9 mouse cellular contexts compared by ENCODE assay signal in genomic region chr9:119358058-119358429, GRCm38 (mm10). TPM values are rescaled to one million over a fixed set of nuclear protein-coding genes. Genes with fewer than 3 reads are reported as not detected.
DNase-seq lines count a peak whose midpoint lies in the region; ATAC-seq and TF ChIP-seq lines count a peak whose summit lies in the region.
"Had no signal": no experiment of that assay in that cellular context is flagged by ENCODE, and none has a peak within 500 bp of the region (broad histone marks: within the 10 kb centered on the region; RNA-seq: fewer than 3 reads in every experiment).

No protein-coding gene starts in this region.

- TF ChIP-seq POLR2A in small intestine, adult 2 months (IDR thresholded peaks at IDR 0.05; ENCODE audit: low read depth, low read length), result no peak

- DNase-seq in lung, postnatal 25 days (ENCODE audit: low spot score), result no peak
- no peak for DNase-seq in forebrain, postnatal 0 days
- peak; percentile 37 for DNase-seq in limb, embryonic 10.5 days (ENCODE audit: low spot score)
- DNase-seq in ovary, adult 18-20 months (ENCODE audit: low spot score), result no peak
- no peak for DNase-seq in cerebellum, postnatal 25 days
- no peak for DNase-seq in Muller cell, postnatal 12 days (ENCODE audit: inconsistent ontology term)

- no peak; the same call in 1 of the 2 replicates for ATAC-seq in lung, embryonic 15.5 days (ENCODE audit: borderline replicate concordance, extremely low read depth, low FRiP score, low TSS enrichment)
- ATAC-seq in forebrain, postnatal 0 days, result 0 out of 2 replicates have a peak, but pooled peaks have one; percentile 3

- H3K9me3 ChIP-seq in lung, embryonic 15.5 days, result no peaks in the 10 kb centered on the region
- H3K9me3 ChIP-seq in forebrain, postnatal 0 days (ENCODE audit: low read length), result no peaks in the 10 kb centered on the region
- H3K9me3 ChIP-seq in limb, embryonic 10.5 days (replicated peaks), result no peaks in the 10 kb centered on the region

- 0 out of 2 replicates have a peak, but pooled peaks cover 6% of the 10 kb centered on the region for H3K4me1 ChIP-seq in lung, embryonic 15.5 days
- no peaks in the 10 kb centered on the region for H3K4me1 ChIP-seq in forebrain, postnatal 0 days (ENCODE audit: insufficient read depth)
- peaks cover 13% of the 10 kb centered on the region; the same call in 1 of the 2 replicates for H3K4me1 ChIP-seq in limb, embryonic 10.5 days
- H3K4me1 ChIP-seq in small intestine, adult 2 months (ENCODE audit: control insufficient read depth, insufficient read depth, insufficient read length, low read length), result peaks cover 5% of the 10 kb centered on the region; the same call in 1 of the 2 replicates

- peak overlapping the region; percentile 68; the same call in 1 of the 2 replicates for H3K9ac ChIP-seq in lung, embryonic 15.5 days
- H3K9ac ChIP-seq in forebrain, postnatal 0 days, result no peak overlapping the region

- no peak overlapping the region for H3K27ac ChIP-seq in lung, embryonic 15.5 days
- no peak overlapping the region for H3K27ac ChIP-seq in forebrain, postnatal 0 days (ENCODE audit: low read depth, low read length)
- 0 out of 2 replicates have a peak overlapping the region, but pooled peaks have one; percentile 87 for H3K27ac ChIP-seq in limb, embryonic 10.5 days
- no peak overlapping the region for H3K27ac ChIP-seq in small intestine, adult 2 months (ENCODE audit: insufficient read depth, low read depth, low read length)

- H3K36me3 ChIP-seq in lung, embryonic 15.5 days, result no peaks in the 10 kb centered on the region
- H3K36me3 ChIP-seq in forebrain, postnatal 0 days (ENCODE audit: insufficient read depth), result no peaks in the 10 kb centered on the region
- peaks cover 24% of the 10 kb centered on the region for H3K36me3 ChIP-seq in limb, embryonic 10.5 days
- no peaks in the 10 kb centered on the region for H3K36me3 ChIP-seq in small intestine, adult 2 months (ENCODE audit: control insufficient read depth, insufficient read depth, low read length)

- 31% methylated on average over 9 of the region's 9 CpGs for WGBS in lung, embryonic 15.5 days
- WGBS in forebrain, postnatal 0 days, result 28% methylated on average over 9 of the region's 9 CpGs
- 48% methylated on average over 9 of the region's 9 CpGs for WGBS in limb, embryonic 10.5 days
- WGBS in small intestine, adult 2 months, result 16% methylated on average over 9 of the region's 9 CpGs

- peak overlapping the region; percentile 97 for H3K4me2 ChIP-seq in lung, embryonic 15.5 days
- H3K4me2 ChIP-seq in forebrain, postnatal 0 days (ENCODE audit: low read depth), result peak overlapping the region; percentile 88

- no peak for TF ChIP-seq CTCF in forebrain, postnatal 0 days (IDR thresholded peaks at IDR 0.05; ENCODE audit: low read depth)
- TF ChIP-seq CTCF in small intestine, adult 2 months (IDR thresholded peaks at IDR 0.05; ENCODE audit: extremely low read depth, insufficient read length, insufficient replicate concordance, low read depth, low read length), result no peak

- peak overlapping the region; percentile 71 for H3K4me3 ChIP-seq in lung, embryonic 15.5 days
- peak overlapping the region; percentile 53 for H3K4me3 ChIP-seq in forebrain, postnatal 0 days (ENCODE audit: low read depth, low read length)
- H3K4me3 ChIP-seq in limb, embryonic 10.5 days, result peak overlapping the region; percentile 87
- peak overlapping the region; percentile 78 for H3K4me3 ChIP-seq in small intestine, adult 2 months (ENCODE audit: low read depth, low read length)

- H3K27me3 ChIP-seq in lung, embryonic 15.5 days, result no peaks in the 10 kb centered on the region
- H3K27me3 ChIP-seq in forebrain, postnatal 0 days (ENCODE audit: insufficient read depth, low read length), result no peaks in the 10 kb centered on the region
- H3K27me3 ChIP-seq in limb, embryonic 10.5 days (ENCODE audit: low read depth, poor library complexity, severe bottlenecking), result no peaks in the 10 kb centered on the region
- no peaks in the 10 kb centered on the region for H3K27me3 ChIP-seq in small intestine, adult 2 months (ENCODE audit: control insufficient read depth, insufficient read depth, low read length)

RNA-seq across cellular contexts. Expression of gene Xylb, which starts 0.9 kb away (rescaled TPM):
- 4.3 and 4.9 TPM in 2 replicates for polyA plus RNA-seq in lung, embryonic 15.5 days (2015; fragmentation: Nextera tagmentation; extraction: Ambion mirVana)
- 5.0 and 9.0 TPM in 2 replicates for total RNA-seq in forebrain, postnatal 0 days (2014; rRNA removed)
- polyA plus RNA-seq in forebrain, postnatal 0 days (2015; fragmentation: Nextera tagmentation; extraction: Ambion mirVana), result 2.6 and 3.7 TPM in 2 replicates
- polyA plus RNA-seq in limb, embryonic 10.5 days (2016; fragmentation: Nextera tagmentation; extraction: Ambion mirVana), result 11.4 and 12.8 TPM in 2 replicates
- polyA plus RNA-seq in small intestine, adult 2 months (2012; rRNA removed), result 8.0 and 8.9 TPM in 2 replicates

RNA-seq across cellular contexts. Expression of gene Slc22a14, which starts 7.3 kb away (rescaled TPM):
- 0.10 TPM in 1 of 2 replicates, not detected in the other for polyA plus RNA-seq in lung, embryonic 15.5 days (2015; fragmentation: Nextera tagmentation; extraction: Ambion mirVana)
- total RNA-seq in forebrain, postnatal 0 days (2014; rRNA removed), result 0.08 TPM in 1 of 2 replicates, not detected in the other
- not detected in 2 replicates for polyA plus RNA-seq in forebrain, postnatal 0 days (2015; fragmentation: Nextera tagmentation; extraction: Ambion mirVana)
- polyA plus RNA-seq in limb, embryonic 10.5 days (2016; fragmentation: Nextera tagmentation; extraction: Ambion mirVana), result not detected in 2 replicates
- polyA plus RNA-seq in small intestine, adult 2 months (2012; rRNA removed), result not detected in 2 replicates
- total RNA-seq: layer of hippocampus, adult 18-20 months had no signal

RNA-seq across cellular contexts. Expression of gene Myd88, which starts 16.8 kb away (rescaled TPM):
- polyA plus RNA-seq in lung, embryonic 15.5 days (2015; fragmentation: Nextera tagmentation; extraction: Ambion mirVana), result 29.4 and 32.0 TPM in 2 replicates
- 4.0 and 5.8 TPM in 2 replicates for total RNA-seq in forebrain, postnatal 0 days (2014; rRNA removed)
- 5.2 and 5.3 TPM in 2 replicates for polyA plus RNA-seq in forebrain, postnatal 0 days (2015; fragmentation: Nextera tagmentation; extraction: Ambion mirVana)
- 7.6 and 9.2 TPM in 2 replicates for polyA plus RNA-seq in limb, embryonic 10.5 days (2016; fragmentation: Nextera tagmentation; extraction: Ambion mirVana)
- 14.4 and 25.2 TPM in 2 replicates for polyA plus RNA-seq in small intestine, adult 2 months (2012; rRNA removed)

RNA-seq across cellular contexts. Expression of gene Acaa1a, which starts 18.6 kb away (rescaled TPM):
- 117 and 121 TPM in 2 replicates for polyA plus RNA-seq in lung, embryonic 15.5 days (2015; fragmentation: Nextera tagmentation; extraction: Ambion mirVana)
- 121 and 130 TPM in 2 replicates for total RNA-seq in forebrain, postnatal 0 days (2014; rRNA removed)
- 81.8 and 86.6 TPM in 2 replicates for polyA plus RNA-seq in forebrain, postnatal 0 days (2015; fragmentation: Nextera tagmentation; extraction: Ambion mirVana)
- 71.6 and 78.2 TPM in 2 replicates for polyA plus RNA-seq in limb, embryonic 10.5 days (2016; fragmentation: Nextera tagmentation; extraction: Ambion mirVana)
- 389 and 776 TPM in 2 replicates for polyA plus RNA-seq in small intestine, adult 2 months (2012; rRNA removed)

RNA-seq across cellular contexts. Expression of gene Oxsr1, which starts 35.8 kb away (rescaled TPM):
- 10.3 and 11.3 TPM in 2 replicates for polyA plus RNA-seq in lung, embryonic 15.5 days (2015; fragmentation: Nextera tagmentation; extraction: Ambion mirVana)
- total RNA-seq in forebrain, postnatal 0 days (2014; rRNA removed), result 48.8 and 57.5 TPM in 2 replicates
- 7.2 and 8.8 TPM in 2 replicates for polyA plus RNA-seq in forebrain, postnatal 0 days (2015; fragmentation: Nextera tagmentation; extraction: Ambion mirVana)
- polyA plus RNA-seq in limb, embryonic 10.5 days (2016; fragmentation: Nextera tagmentation; extraction: Ambion mirVana), result 11.9 and 12.1 TPM in 2 replicates
- polyA plus RNA-seq in small intestine, adult 2 months (2012; rRNA removed), result 5.6 and 11.5 TPM in 2 replicates
